ENCODE assay signal across 10 mouse cellular contexts in genomic region chr10:17411300-17411987, GRCm38 (mm10).
DNase-seq lines count a peak whose midpoint lies in the region; ATAC-seq lines count a peak whose summit lies in the region.
"Had no signal": no experiment of that assay in that cellular context is flagged by ENCODE, and none has a peak within 500 bp of the region (broad histone marks: within the 10 kb centered on the region; RNA-seq: fewer than 3 reads in every experiment).

No protein-coding gene starts in this region.

- no peak overlapping the region for H3K9ac ChIP-seq in kidney, embryonic 14.5 days (ENCODE audit: low read depth, low read length)
- no peak overlapping the region for H3K9ac ChIP-seq in kidney, embryonic 16.5 days (replicated peaks; ENCODE audit: low read length)
- no peak overlapping the region for H3K9ac ChIP-seq in hindbrain, embryonic 14.5 days
- H3K9ac ChIP-seq: liver, postnatal 0 days had no signal

- no peak overlapping the region for H3K4me3 ChIP-seq in kidney, embryonic 14.5 days (ENCODE audit: low read length)
- no peak overlapping the region for H3K4me3 ChIP-seq in kidney, embryonic 16.5 days (ENCODE audit: low read length)
- no peak overlapping the region for H3K4me3 ChIP-seq in hindbrain, embryonic 14.5 days (replicated peaks; ENCODE audit: low read length)

- ATAC-seq in kidney, embryonic 14.5 days (ENCODE audit: low FRiP score, low TSS enrichment): no peak
- ATAC-seq in kidney, embryonic 16.5 days (ENCODE audit: low FRiP score, low TSS enrichment): peak; percentile 73; the same call in 1 of the 2 replicates
- no peak for ATAC-seq in hindbrain, embryonic 14.5 days (ENCODE audit: low FRiP score)
- ATAC-seq: liver, postnatal 0 days had no signal

- 49% methylated on average over 4 of the region's 4 CpGs for WGBS in kidney, embryonic 14.5 days
- WGBS in kidney, embryonic 16.5 days: 40% methylated on average over 4 of the region's 4 CpGs
- WGBS in hindbrain, embryonic 14.5 days: 36% methylated on average over 4 of the region's 4 CpGs

- no peak overlapping the region for H3K27ac ChIP-seq in kidney, embryonic 14.5 days (ENCODE audit: low read depth, low read length)
- H3K27ac ChIP-seq in kidney, embryonic 16.5 days (ENCODE audit: low read length): peak overlapping the region; percentile 37; the same call in 1 of the 2 replicates
- H3K27ac ChIP-seq in hindbrain, embryonic 14.5 days: no peak overlapping the region

- no peaks in the 10 kb centered on the region for H3K36me3 ChIP-seq in kidney, embryonic 14.5 days (ENCODE audit: control insufficient read depth, insufficient read depth, low read length)
- 0 out of 2 replicates have a peak, but pooled peaks cover 2% of the 10 kb centered on the region for H3K36me3 ChIP-seq in kidney, embryonic 16.5 days (ENCODE audit: insufficient read depth, low read length)
- no peaks in the 10 kb centered on the region for H3K36me3 ChIP-seq in hindbrain, embryonic 14.5 days (replicated peaks; ENCODE audit: control insufficient read depth, insufficient read depth)

- H3K4me1 ChIP-seq in kidney, embryonic 14.5 days (ENCODE audit: control insufficient read depth, insufficient read depth, low read length): no peaks in the 10 kb centered on the region; the same call in 1 of the 2 replicates
- peaks cover 7% of the 10 kb centered on the region; the same call in 1 of the 2 replicates for H3K4me1 ChIP-seq in kidney, embryonic 16.5 days (ENCODE audit: insufficient read depth, low read length)
- no peaks in the 10 kb centered on the region for H3K4me1 ChIP-seq in hindbrain, embryonic 14.5 days (replicated peaks; ENCODE audit: control insufficient read depth, insufficient read depth, low read length)

- H3K27me3 ChIP-seq in kidney, embryonic 14.5 days (ENCODE audit: control insufficient read depth, insufficient read depth, low read length): no peaks in the 10 kb centered on the region
- no peaks in the 10 kb centered on the region for H3K27me3 ChIP-seq in kidney, embryonic 16.5 days (ENCODE audit: insufficient read depth, low read length)
- H3K27me3 ChIP-seq in hindbrain, embryonic 14.5 days (ENCODE audit: control insufficient read depth, insufficient read depth, low read length): no peaks in the 10 kb centered on the region

- H3K9me3 ChIP-seq in kidney, embryonic 14.5 days (ENCODE audit: control insufficient read depth, low read length): no peaks in the 10 kb centered on the region
- peaks cover 1% of the 10 kb centered on the region; the same call in 1 of the 2 replicates for H3K9me3 ChIP-seq in kidney, embryonic 16.5 days (ENCODE audit: low read length)
- no peaks in the 10 kb centered on the region for H3K9me3 ChIP-seq in hindbrain, embryonic 14.5 days (ENCODE audit: control insufficient read depth, low read length)

- peak; percentile 71 for DNase-seq in kidney, adult 11 months
- DNase-seq in adrenal gland, adult 2 months: peak; percentile 70
- peak; percentile 24 to 53 for DNase-seq in lung, postnatal 4 days
- DNase-seq in thymus, postnatal 36 days: no peak
- no peak for DNase-seq in cerebellum, postnatal 25 days
- no peak for DNase-seq in hindbrain, embryonic 14.5 days (ENCODE audit: low spot score)
- DNase-seq: cerebellum, postnatal 36 days; liver, postnatal 0 days had no signal

- no peak overlapping the region for H3K4me2 ChIP-seq in kidney, embryonic 14.5 days (replicated peaks; ENCODE audit: low read depth, low read length)
- no peak overlapping the region for H3K4me2 ChIP-seq in kidney, embryonic 16.5 days (replicated peaks; ENCODE audit: low read depth, low read length)
- H3K4me2 ChIP-seq in hindbrain, embryonic 14.5 days (replicated peaks): no peak overlapping the region

Comparison
In these comparisons a context has a peak if more than half of its experiments do, and no peak if none do; other contexts are left out.
1. DNase-seq: peak in kidney, adult 11 months (single experiment), adrenal gland, adult 2 months (single experiment) and lung, postnatal 4 days (2 of 2); none in thymus, postnatal 36 days (0 of 2), cerebellum, postnatal 25 days (0 of 2) and hindbrain, embryonic 14.5 days (single experiment).